Mouse (Mus musculus) heart, adult 2 months (tissue): ENCODE measurements around the gene Nemp1.

Source experiments
- CTCF ChIP-seq: fragments of 200-600 bp; IDR thresholded peaks from 2 replicates; pipeline ENCODE4 v1.8.1; 2022; ENCODE audit warnings: antibody characterized with exemption, mild to moderate bottlenecking, moderate library complexity
- POLR2A ChIP-seq: fragments of 200-500 bp; IDR thresholded peaks from 2 replicates; pipeline ENCODE4 v1.6.1; 2011; ENCODE audit warnings: mild to moderate bottlenecking, low read depth, low read length, control low read depth; ENCODE audit not compliant: insufficient read depth

DNA sequence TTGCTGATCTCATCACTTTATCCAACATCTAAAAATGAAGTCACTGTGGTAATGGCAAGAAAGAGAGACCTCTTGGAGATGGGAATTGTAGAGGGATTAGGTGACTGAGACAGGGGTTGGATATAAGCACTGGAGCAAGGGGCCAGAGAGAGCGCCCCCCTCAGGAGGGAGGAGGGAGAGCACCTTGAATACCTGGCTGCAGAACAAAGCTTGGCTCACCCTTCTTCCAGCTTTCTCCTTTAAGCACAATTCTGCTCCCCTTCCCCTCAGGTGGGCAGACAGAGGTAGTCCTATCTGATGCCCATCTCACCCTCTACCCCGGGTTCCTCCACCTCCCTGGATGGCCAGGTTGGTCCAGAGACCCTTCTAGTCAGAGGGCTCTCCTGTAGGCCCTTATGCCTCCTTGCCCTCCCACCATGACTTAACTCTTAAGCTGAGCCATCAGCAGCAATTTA lies 38.1 kb downstream of the Nemp1 start, which contains the start of gene Myo1a:
- TF ChIP-seq POLR2A (no peak), CTCF (no peak)
